Mouse (Mus musculus) forebrain, embryonic 10.5 days (tissue): ENCODE measurements around the gene Whamm. TPM values are rescaled to one million over a fixed set of nuclear protein-coding genes. Genes with fewer than 3 reads are reported as not detected.

ENCODE experiments used
- DNase-seq: peaks from one replicate; pipeline ENCODE4 v3.0.0-alpha.2; 2017; ENCODE audit warnings: low spot score; ENCODE audit errors: extremely low spot score
- H3K27ac ChIP-seq: fragments of 300-500 bp; sonication (generic); 2 replicates; pipeline ENCODE4 v1.5.1; 2016; ENCODE audit warnings: mild to moderate bottlenecking
- H3K27me3 ChIP-seq: fragments of 300-500 bp; sonication (generic); 2 replicates; pipeline ENCODE4 v1.6.1; 2016; ENCODE audit warnings: mild to moderate bottlenecking; ENCODE audit not compliant: poor library complexity, severe bottlenecking
- H3K36me3 ChIP-seq: fragments of 300-500 bp; sonication (generic); replicated peaks from 2 replicates; pipeline ENCODE4 v1.6.1; 2016; ENCODE audit warnings: mild to moderate bottlenecking, moderate library complexity
- H3K4me1 ChIP-seq: fragments of 300-500 bp; sonication (generic); 2 replicates; pipeline ENCODE4 v1.6.1; 2016
- H3K4me3 ChIP-seq: fragments of 300-500 bp; sonication (generic); 2 replicates; pipeline ENCODE4 v1.5.1; 2016; ENCODE audit warnings: mild to moderate bottlenecking, moderate library complexity
- H3K9me3 ChIP-seq: fragments of 300-500 bp; sonication (generic); 2 replicates; pipeline ENCODE4 v1.6.1; 2016; ENCODE audit warnings: mild to moderate bottlenecking, moderate library complexity
- WGBS: fragments of 180-500 bp; shearing (Covaris S2); methylation state at CpG from one replicate; pipeline ENCODE4 v1.1.7; 2016; 5-methylcytosine and 5-hydroxymethylcytosine counted together
- polyA plus RNA-seq: library from polyadenylated mRNA; unstranded; fragments of >200 nt; fragmentation: Nextera tagmentation; extraction: Ambion mirVana; gene quantifications from 2 replicates; pipeline ENCODE4 v1.2.1, GENCODE M21; 2016

Whamm gene
- polyA plus RNA-seq: 1.8 and 3.0 TPM in 2 replicates

GRCm38 (mm10) chr7:81571108-81571940 lies at the start of gene Whamm:
TSS of gene Whamm (plus strand) at chr7:81571266.
- peak; percentile 92 for DNase-seq
- under 1% methylated on average over 96 of the region's 96 CpGs for WGBS
- Histone ChIP-seq H3K4me3 (peak within 1 kb of the TSS; percentile 87), H3K9me3 (no peaks in the 10 kb centered on the region), H3K27me3 (peaks cover 5% of the 10 kb centered on the region; the same call in 1 of the 2 replicates), H3K27ac (peak within 1 kb of the TSS; percentile 91), H3K4me1 (peaks cover 13% of the 10 kb centered on the region), H3K36me3 (peaks cover 8% of the 10 kb centered on the region; the same call in 1 of the 2 replicates)

- H3K27me3 ChIP-seq: no peaks in the 10 kb centered on the region
- WGBS: under 1% methylated on average over 31 of the region's 31 CpGs
- no peaks in the 10 kb centered on the region for H3K9me3 ChIP-seq
- H3K36me3 ChIP-seq: peaks cover 37% of the 10 kb centered on the region
- H3K4me3 ChIP-seq: peak overlapping the region; percentile 75
- H3K27ac ChIP-seq: peak overlapping the region; percentile 96
- peak; percentile 97 for DNase-seq
- H3K4me1 ChIP-seq: peaks cover 21% of the 10 kb centered on the region
Observed at GRCm38 (mm10) chr7:81523008-81523662, 47.9 kb upstream of the Whamm start.

DNA sequence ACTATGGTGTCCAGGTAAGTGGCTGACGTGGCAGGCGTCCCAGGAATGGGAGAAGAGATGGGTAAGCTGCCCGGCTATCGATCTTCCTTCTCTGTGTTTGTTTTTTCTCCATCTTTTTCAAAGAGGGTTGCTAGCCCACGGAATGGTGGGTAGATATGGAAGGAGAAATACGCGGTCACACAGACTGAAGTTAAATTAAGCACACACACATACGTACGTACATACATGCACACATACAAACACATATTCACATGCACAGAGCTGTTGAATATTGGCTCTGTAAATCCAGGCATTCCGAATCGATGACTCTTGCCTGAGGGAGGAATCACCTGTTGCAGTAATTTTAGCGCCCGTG lies 47.4 kb upstream of the Whamm start:
- Histone ChIP-seq H3K36me3 (peaks cover 42% of the 10 kb centered on the region), H3K4me3 (peak overlapping the region; percentile 75), H3K27ac (peak overlapping the region; percentile 96), H3K4me1 (peaks cover 21% of the 10 kb centered on the region), H3K27me3 (no peaks in the 10 kb centered on the region), H3K9me3 (no peaks in the 10 kb centered on the region)
- no peak for DNase-seq
- WGBS: 15% methylated on average over 13 of the region's 13 CpGs

- WGBS: 95% methylated on average over 8 of the region's 8 CpGs
- H3K9me3 ChIP-seq: peaks cover 5% of the 10 kb centered on the region; the same call in 1 of the 2 replicates
- no peak overlapping the region for H3K4me3 ChIP-seq
- peaks cover 95% of the 10 kb centered on the region for H3K36me3 ChIP-seq
- H3K27ac ChIP-seq: no peak overlapping the region
- no peak for DNase-seq
- no peaks in the 10 kb centered on the region for H3K27me3 ChIP-seq
- peaks cover 10% of the 10 kb centered on the region for H3K4me1 ChIP-seq
Observed at GRCm38 (mm10) chr7:81528918-81529317, 42.1 kb upstream of the Whamm start.

GRCm38 (mm10) chr7:81531462-81531861 lies 39.6 kb upstream of the Whamm start:
- H3K4me3 ChIP-seq: no peak overlapping the region
- DNase-seq: no peak
- 91% methylated on average over 1 of the region's 1 CpGs for WGBS
- H3K27ac ChIP-seq: no peak overlapping the region
- no peaks in the 10 kb centered on the region for H3K27me3 ChIP-seq
- no peaks in the 10 kb centered on the region for H3K4me1 ChIP-seq
- peaks cover 94% of the 10 kb centered on the region for H3K36me3 ChIP-seq
- peaks cover 10% of the 10 kb centered on the region; the same call in 1 of the 2 replicates for H3K9me3 ChIP-seq

DNA sequence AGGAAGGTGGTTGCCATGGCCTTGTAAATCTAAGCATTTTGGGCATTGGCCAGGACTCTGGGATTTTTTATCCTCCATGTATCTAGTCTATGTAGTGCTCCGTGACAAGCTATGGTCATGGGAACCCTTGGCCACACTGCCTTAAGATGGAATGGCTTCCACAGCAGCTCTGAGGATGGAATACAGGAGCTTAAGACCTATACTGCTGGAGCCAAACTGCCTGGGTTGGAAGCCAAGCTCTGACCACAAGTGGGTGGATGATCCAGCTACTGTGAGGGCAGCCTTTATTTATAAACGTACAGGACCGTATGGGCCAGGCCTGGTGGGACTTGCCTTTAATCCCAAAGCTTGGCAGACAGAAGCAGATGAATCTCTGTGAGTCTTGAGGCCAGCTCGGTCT lies 34.6 kb upstream of the Whamm start:
- no peaks in the 10 kb centered on the region for H3K27me3 ChIP-seq
- H3K9me3 ChIP-seq: peaks cover 10% of the 10 kb centered on the region; the same call in 1 of the 2 replicates
- H3K27ac ChIP-seq: no peak overlapping the region
- H3K4me1 ChIP-seq: peaks cover 22% of the 10 kb centered on the region
- no peak overlapping the region for H3K4me3 ChIP-seq
- DNase-seq: no peak
- H3K36me3 ChIP-seq: peaks cover 44% of the 10 kb centered on the region
- 91% methylated on average over 4 of the region's 4 CpGs for WGBS

GRCm38 (mm10) chr7:81538070-81538675 lies 32.9 kb upstream of the Whamm start:
- no peak overlapping the region for H3K27ac ChIP-seq
- WGBS: 69% methylated on average over 2 of the region's 2 CpGs
- peaks cover 9% of the 10 kb centered on the region; the same call in 1 of the 2 replicates for H3K9me3 ChIP-seq
- no peak overlapping the region for H3K4me3 ChIP-seq
- H3K4me1 ChIP-seq: peaks cover 22% of the 10 kb centered on the region
- peaks cover 28% of the 10 kb centered on the region for H3K36me3 ChIP-seq
- H3K27me3 ChIP-seq: no peaks in the 10 kb centered on the region
- DNase-seq: no peak

GRCm38 (mm10) chr7:81539565-81539964 lies 31.5 kb upstream of the Whamm start:
- Histone ChIP-seq H3K27me3 (no peaks in the 10 kb centered on the region), H3K27ac (peak overlapping the region; percentile 52; the same call in 1 of the 2 replicates), H3K4me3 (no peak overlapping the region), H3K9me3 (no peaks in the 10 kb centered on the region), H3K4me1 (peaks cover 22% of the 10 kb centered on the region), H3K36me3 (peaks cover 14% of the 10 kb centered on the region)
- no peak for DNase-seq
- 36% methylated on average over 2 of the region's 2 CpGs for WGBS

GRCm38 (mm10) chr7:81540999-81541398 lies 30.1 kb upstream of the Whamm start:
- 74% methylated on average over 1 of the region's 1 CpGs for WGBS

GRCm38 (mm10) chr7:81541924-81542524 lies 29.0 kb upstream of the Whamm start:
- Histone ChIP-seq H3K9me3 (no peaks in the 10 kb centered on the region), H3K4me3 (no peak overlapping the region), H3K27me3 (no peaks in the 10 kb centered on the region), H3K27ac (no peak overlapping the region), H3K4me1 (peaks cover 31% of the 10 kb centered on the region), H3K36me3 (no peaks in the 10 kb centered on the region)
- 87% methylated on average over 7 of the region's 7 CpGs for WGBS
- DNase-seq: no peak

More at GRCm38 (mm10) chr7:81540999-81541398, 30.1 kb upstream of the Whamm start:
- H3K27ac ChIP-seq: no peak overlapping the region
- no peaks in the 10 kb centered on the region for H3K27me3 ChIP-seq
- H3K9me3 ChIP-seq: no peaks in the 10 kb centered on the region
- peaks cover 24% of the 10 kb centered on the region for H3K4me1 ChIP-seq
- DNase-seq: no peak
- no peaks in the 10 kb centered on the region for H3K36me3 ChIP-seq
- no peak overlapping the region for H3K4me3 ChIP-seq

DNA sequence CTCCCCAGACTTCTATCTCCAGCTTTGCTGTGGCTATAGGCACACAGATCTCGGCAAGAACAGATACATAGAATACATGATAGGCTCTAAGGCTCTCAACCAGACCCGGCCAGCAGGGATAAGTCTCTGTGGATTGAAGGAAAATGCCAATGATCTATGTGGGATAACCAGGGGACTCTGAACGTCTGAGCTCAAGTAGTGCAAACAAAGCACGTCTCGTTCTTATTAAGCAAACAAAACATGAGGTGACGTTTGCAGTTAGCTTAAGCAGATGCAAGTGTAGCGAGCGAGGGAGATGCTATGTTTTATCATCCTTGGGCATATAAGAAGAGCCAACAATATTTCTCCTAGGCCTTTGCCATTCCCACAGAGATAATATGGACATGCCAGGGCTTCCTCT lies 28.1 kb upstream of the Whamm start:
- no peak overlapping the region for H3K27ac ChIP-seq
- H3K27me3 ChIP-seq: no peaks in the 10 kb centered on the region
- WGBS: 92% methylated on average over 8 of the region's 8 CpGs
- H3K4me3 ChIP-seq: no peak overlapping the region
- DNase-seq: no peak
- peaks cover 31% of the 10 kb centered on the region for H3K4me1 ChIP-seq
- no peaks in the 10 kb centered on the region for H3K9me3 ChIP-seq
- H3K36me3 ChIP-seq: no peaks in the 10 kb centered on the region

DNA sequence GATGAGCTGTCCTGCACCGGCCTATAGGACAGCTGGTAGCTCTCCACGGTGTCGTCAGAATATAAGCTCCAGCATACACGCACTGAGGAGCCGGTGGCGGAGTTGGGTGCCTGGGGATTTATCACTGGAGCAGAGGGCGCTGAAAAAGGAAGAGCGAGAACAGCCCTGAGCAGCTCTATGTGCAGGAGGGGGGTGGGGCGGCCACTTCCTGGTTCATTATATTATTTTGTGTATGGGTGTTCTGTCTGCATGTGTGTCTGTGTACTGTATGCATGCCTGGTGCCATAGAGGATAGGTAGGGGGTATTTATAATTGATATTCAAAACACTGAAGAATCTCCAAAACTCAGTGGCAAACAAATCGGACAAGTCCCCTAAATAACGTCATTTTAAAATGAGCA lies 22.2 kb upstream of the Whamm start:
- DNase-seq: no peak
- 82% methylated on average over 11 of the region's 11 CpGs for WGBS

More for the DNA sequence above, 22.2 kb upstream of the Whamm start:
- Histone ChIP-seq H3K27me3 (no peaks in the 10 kb centered on the region), H3K4me3 (no peak overlapping the region), H3K36me3 (no peaks in the 10 kb centered on the region), H3K27ac (peak overlapping the region; percentile 20; the same call in 1 of the 2 replicates), H3K9me3 (no peaks in the 10 kb centered on the region), H3K4me1 (peaks cover 14% of the 10 kb centered on the region)
